Mouse (Mus musculus): ENCODE data around the gene Fgfr2. TPM values are rescaled to one million over a fixed set of nuclear protein-coding genes. Genes with fewer than 3 reads are reported as not detected.

Fgfr2 gene
- total and polyA plus RNA-seq, 2 experiments from 2014 or later: 17.1 to 47.6 TPM

GRCm38 (mm10) chr7:132106891-132107290 is 1016.3 kb downstream of the Fgfr2 start:
- Histone ChIP-seq H3K4me1 (ENCODE audit: insufficient read depth) (no peaks in the 10 kb centered on the region), H3K9ac (no peak overlapping the region), H3K27ac (ENCODE audit: low read depth, low read length) (no peak overlapping the region), H3K9me3 (ENCODE audit: low read length) (no peaks in the 10 kb centered on the region), H3K27me3 (ENCODE audit: insufficient read depth, low read length) (no peaks in the 10 kb centered on the region), H3K4me2 (ENCODE audit: low read depth) (no peak overlapping the region), H3K36me3 (ENCODE audit: insufficient read depth) (no peaks in the 10 kb centered on the region), H3K4me3 (ENCODE audit: low read depth, low read length) (no peak overlapping the region)
- no peak for ATAC-seq
- no peak for TF ChIP-seq CTCF (IDR thresholded peaks at IDR 0.05; ENCODE audit: low read depth)
- WGBS: 81% methylated on average over 4 of the region's 4 CpGs
- no peak for DNase-seq

DNA sequence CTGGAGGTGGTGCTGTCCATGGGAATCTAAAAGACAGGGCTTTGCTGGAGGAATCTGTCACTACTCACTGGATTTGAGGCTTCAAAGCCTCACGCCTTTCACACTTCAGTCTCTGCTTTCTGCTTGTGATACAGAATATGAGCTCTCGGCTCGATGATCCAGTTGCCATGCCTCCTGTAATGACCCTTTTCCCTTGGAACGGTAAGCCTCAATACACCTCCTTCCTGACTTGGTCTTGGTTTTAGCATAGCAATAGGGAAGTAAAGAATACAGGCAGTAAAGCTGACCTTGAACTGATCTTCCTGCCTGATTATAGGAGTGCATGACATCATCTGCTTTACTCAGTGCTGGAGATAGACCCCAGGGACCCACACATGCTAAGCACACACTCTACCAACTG is 1017.8 kb downstream of the Fgfr2 start:
- Histone ChIP-seq H3K36me3 (ENCODE audit: insufficient read depth) (no peaks in the 10 kb centered on the region), H3K4me1 (ENCODE audit: insufficient read depth) (no peaks in the 10 kb centered on the region), H3K9me3 (ENCODE audit: low read length) (no peaks in the 10 kb centered on the region), H3K4me2 (ENCODE audit: low read depth) (no peak overlapping the region), H3K4me3 (ENCODE audit: low read depth, low read length) (no peak overlapping the region), H3K27me3 (ENCODE audit: insufficient read depth, low read length) (no peaks in the 10 kb centered on the region), H3K9ac (no peak overlapping the region), H3K27ac (ENCODE audit: low read depth, low read length) (no peak overlapping the region)
- 83% methylated on average over 4 of the region's 4 CpGs for WGBS
- no peak for DNase-seq
- TF ChIP-seq CTCF (IDR thresholded peaks at IDR 0.05; ENCODE audit: low read depth): no peak
- ATAC-seq: no peak

DNA sequence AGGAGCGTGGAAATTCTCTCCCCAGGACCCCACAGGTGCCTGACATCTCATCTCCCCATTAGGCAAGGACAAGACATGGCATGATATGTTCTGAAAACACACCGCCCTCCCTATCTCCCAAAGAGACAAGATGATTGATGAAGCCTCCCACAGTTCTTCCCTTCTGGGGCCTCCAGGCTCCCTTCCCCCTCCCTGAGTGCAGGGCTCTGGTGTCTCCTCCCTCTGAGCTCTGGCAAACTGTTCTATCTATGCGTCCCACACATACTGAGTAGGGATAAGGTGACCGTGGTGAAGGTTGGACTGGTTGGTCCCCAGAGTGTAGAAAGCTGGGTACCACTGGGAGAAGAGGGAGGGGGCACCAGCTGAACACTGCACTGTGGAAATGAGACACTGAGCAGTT is 1024.7 kb downstream of the Fgfr2 start:
- no peak overlapping the region for H3K27ac ChIP-seq (ENCODE audit: low read depth, low read length)
- no peaks in the 10 kb centered on the region for H3K4me1 ChIP-seq (ENCODE audit: insufficient read depth)
- no peaks in the 10 kb centered on the region for H3K36me3 ChIP-seq (ENCODE audit: insufficient read depth)
- no peak overlapping the region for H3K4me3 ChIP-seq (ENCODE audit: low read depth, low read length)
- TF ChIP-seq CTCF (IDR thresholded peaks at IDR 0.05; ENCODE audit: low read depth): no peak
- no peaks in the 10 kb centered on the region; the same call in 1 of the 2 replicates for H3K27me3 ChIP-seq (ENCODE audit: insufficient read depth, low read length)
- no peak overlapping the region for H3K4me2 ChIP-seq (ENCODE audit: low read depth)
- 79% methylated on average over 4 of the region's 4 CpGs for WGBS
- DNase-seq: no peak
- no peak overlapping the region for H3K9ac ChIP-seq
- no peak for ATAC-seq
- H3K9me3 ChIP-seq (ENCODE audit: low read length): no peaks in the 10 kb centered on the region

- Histone ChIP-seq H3K4me1 (ENCODE audit: insufficient read depth) (no peaks in the 10 kb centered on the region), H3K27ac (ENCODE audit: low read depth, low read length) (no peak overlapping the region), H3K9ac (no peak overlapping the region), H3K4me2 (ENCODE audit: low read depth) (no peak overlapping the region), H3K27me3 (ENCODE audit: insufficient read depth, low read length) (no peaks in the 10 kb centered on the region; the same call in 1 of the 2 replicates), H3K36me3 (ENCODE audit: insufficient read depth) (no peaks in the 10 kb centered on the region), H3K9me3 (ENCODE audit: low read length) (no peaks in the 10 kb centered on the region), H3K4me3 (ENCODE audit: low read depth, low read length) (no peak overlapping the region)
- ATAC-seq: no peak
- TF ChIP-seq CTCF (IDR thresholded peaks at IDR 0.05; ENCODE audit: low read depth): no peak
- WGBS: 81% methylated on average over 7 of the region's 7 CpGs
- DNase-seq: no peak
Observed at GRCm38 (mm10) chr7:132094666-132095065, 1028.5 kb downstream of the Fgfr2 start.

- Histone ChIP-seq H3K27ac (ENCODE audit: low read depth, low read length) (no peak overlapping the region), H3K27me3 (ENCODE audit: insufficient read depth, low read length) (no peaks in the 10 kb centered on the region), H3K9me3 (ENCODE audit: low read length) (no peaks in the 10 kb centered on the region), H3K9ac (no peak overlapping the region), H3K4me2 (ENCODE audit: low read depth) (no peak overlapping the region), H3K4me1 (ENCODE audit: insufficient read depth) (no peaks in the 10 kb centered on the region), H3K4me3 (ENCODE audit: low read depth, low read length) (no peak overlapping the region), H3K36me3 (ENCODE audit: insufficient read depth) (no peaks in the 10 kb centered on the region)
- TF ChIP-seq CTCF (IDR thresholded peaks at IDR 0.05; ENCODE audit: low read depth): no peak
- ATAC-seq (no peak), DNase-seq (no peak)
- 81% methylated on average over 7 of the region's 7 CpGs for WGBS
Observed at GRCm38 (mm10) chr7:132091551-132091950, 1031.6 kb downstream of the Fgfr2 start.

GRCm38 (mm10) chr7:132088606-132089005 is 1034.5 kb downstream of the Fgfr2 start:
- WGBS: 79% methylated on average over 6 of the region's 6 CpGs
- no peak for DNase-seq
- Histone ChIP-seq H3K4me3 (ENCODE audit: low read depth, low read length) (no peak overlapping the region), H3K36me3 (ENCODE audit: insufficient read depth) (no peaks in the 10 kb centered on the region), H3K4me1 (ENCODE audit: insufficient read depth) (no peaks in the 10 kb centered on the region), H3K4me2 (ENCODE audit: low read depth) (no peak overlapping the region), H3K9me3 (ENCODE audit: low read length) (no peaks in the 10 kb centered on the region), H3K9ac (no peak overlapping the region), H3K27me3 (ENCODE audit: insufficient read depth, low read length) (no peaks in the 10 kb centered on the region), H3K27ac (ENCODE audit: low read depth, low read length) (no peak overlapping the region)
- TF ChIP-seq CTCF (IDR thresholded peaks at IDR 0.05; ENCODE audit: low read depth): no peak
- ATAC-seq: no peak

GRCm38 (mm10) chr7:132088181-132088580 is 1035.0 kb downstream of the Fgfr2 start:
- Histone ChIP-seq H3K9ac (no peak overlapping the region), H3K9me3 (ENCODE audit: low read length) (no peaks in the 10 kb centered on the region), H3K27me3 (ENCODE audit: insufficient read depth, low read length) (no peaks in the 10 kb centered on the region), H3K4me3 (ENCODE audit: low read depth, low read length) (no peak overlapping the region), H3K4me2 (ENCODE audit: low read depth) (no peak overlapping the region), H3K4me1 (ENCODE audit: insufficient read depth) (no peaks in the 10 kb centered on the region), H3K36me3 (ENCODE audit: insufficient read depth) (no peaks in the 10 kb centered on the region), H3K27ac (ENCODE audit: low read depth, low read length) (no peak overlapping the region)
- no peak for TF ChIP-seq CTCF (IDR thresholded peaks at IDR 0.05; ENCODE audit: low read depth)
- no peak for ATAC-seq
- no peak for DNase-seq
- 67% methylated on average over 4 of the region's 4 CpGs for WGBS

DNA sequence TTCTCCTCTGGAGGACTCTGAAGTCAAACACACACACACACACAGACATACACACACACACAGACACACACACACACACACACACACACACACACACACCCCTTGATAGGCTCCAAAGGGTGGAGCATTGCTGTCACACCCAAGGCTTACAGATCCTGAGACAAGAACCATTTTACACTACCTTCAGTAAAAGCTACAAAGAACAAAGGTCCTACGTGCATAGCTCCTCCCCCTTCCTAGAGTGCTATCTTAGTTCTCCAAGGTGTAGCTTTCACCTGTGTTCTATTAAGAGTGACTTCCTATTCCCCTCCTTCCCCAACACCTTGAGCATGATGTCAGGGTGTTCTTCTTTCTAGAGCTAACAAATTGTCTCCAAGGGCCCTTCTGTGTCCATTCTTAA is 1047.3 kb downstream of the Fgfr2 start:
- Histone ChIP-seq H3K9me3 (ENCODE audit: low read length) (no peaks in the 10 kb centered on the region), H3K4me1 (ENCODE audit: insufficient read depth) (0 out of 2 replicates have a peak, but pooled peaks cover 5% of the 10 kb centered on the region), H3K27me3 (ENCODE audit: insufficient read depth, low read length) (no peaks in the 10 kb centered on the region), H3K27ac (ENCODE audit: low read depth, low read length) (no peak overlapping the region), H3K4me3 (ENCODE audit: low read depth, low read length) (no peak overlapping the region), H3K36me3 (ENCODE audit: insufficient read depth) (no peaks in the 10 kb centered on the region), H3K4me2 (ENCODE audit: low read depth) (no peak overlapping the region), H3K9ac (no peak overlapping the region)
- WGBS: 67% methylated on average over 1 of the region's 1 CpGs
- DNase-seq (no peak), ATAC-seq (no peak)
- TF ChIP-seq CTCF (IDR thresholded peaks at IDR 0.05; ENCODE audit: low read depth): no peak

All from forebrain, postnatal 0 days (tissue).